Mouse (Mus musculus): ENCODE measurements at regions not wholly inside any gene's neighbourhood (a gene's known extent, or its start where the extent isn't known, plus 50 kb on each side); places are given as distances from the start of the nearest gene placed in this dataset.
"Not testable (repeated sequence)": the region's sequence is repeated elsewhere in the genome, so short reads cannot be mapped to it uniquely, and the experiment has no call there.

GRCm38 (mm10) chr13:85988633-85989032 is 58.1 kb downstream of the Cox7c start:
- no peak for DNase-seq (ENCODE audit: low read depth, low spot score)

DNA sequence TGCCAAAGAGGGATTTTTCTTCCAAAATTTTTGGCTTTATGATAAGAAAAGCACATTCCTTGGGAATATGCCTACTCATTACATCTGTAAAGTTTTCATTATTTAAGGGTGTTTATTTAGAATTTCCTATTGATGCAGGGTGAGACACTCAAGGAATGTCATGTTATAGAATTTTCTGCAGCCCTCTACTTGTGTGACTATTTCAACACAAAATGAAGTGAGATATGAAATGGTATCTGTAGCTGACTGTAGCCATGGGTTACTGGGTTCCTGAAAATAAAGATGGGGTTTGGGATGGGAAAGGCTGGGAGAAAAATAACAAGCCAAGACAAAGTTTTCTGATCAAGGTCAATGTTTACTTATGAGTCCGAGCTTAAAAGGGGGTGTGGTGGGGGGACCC is 64.6 kb downstream of the Cox7c start:
- DNase-seq (ENCODE audit: low read depth, low spot score), result no peak

- DNase-seq (ENCODE audit: low read depth, low spot score), result not testable (repeated sequence)
Observed at GRCm38 (mm10) chr13:85964005-85964404, 82.7 kb downstream of the Cox7c start.

DNA sequence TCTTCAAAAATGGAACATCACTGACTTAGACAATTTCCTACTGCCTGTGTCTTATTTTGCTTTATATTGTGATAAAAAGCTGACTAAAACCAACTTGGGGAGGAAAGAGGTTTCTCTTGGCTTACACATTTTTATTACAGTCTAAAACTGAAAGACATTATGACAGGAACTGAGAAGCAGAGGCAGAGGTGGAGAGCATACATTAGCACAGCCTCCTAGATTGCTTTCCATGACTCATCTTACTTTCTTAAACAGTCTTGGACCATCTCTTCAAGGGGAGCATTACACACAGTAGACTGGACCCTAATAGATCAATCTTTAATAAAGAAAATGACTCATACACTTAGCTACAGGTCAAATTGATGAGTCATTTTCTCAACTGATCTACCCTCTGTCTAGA is 91.4 kb downstream of the Cox7c start:
- no peak for DNase-seq (ENCODE audit: low read depth, low spot score)

- no peak for DNase-seq (ENCODE audit: low read depth, low spot score)
Observed at GRCm38 (mm10) chr13:85952896-85953295, 93.8 kb downstream of the Cox7c start.

GRCm38 (mm10) chr13:85926825-85927737 is 119.6 kb downstream of the Cox7c start:
- peak; percentile 50 for DNase-seq (ENCODE audit: low read depth, low spot score)

DNA sequence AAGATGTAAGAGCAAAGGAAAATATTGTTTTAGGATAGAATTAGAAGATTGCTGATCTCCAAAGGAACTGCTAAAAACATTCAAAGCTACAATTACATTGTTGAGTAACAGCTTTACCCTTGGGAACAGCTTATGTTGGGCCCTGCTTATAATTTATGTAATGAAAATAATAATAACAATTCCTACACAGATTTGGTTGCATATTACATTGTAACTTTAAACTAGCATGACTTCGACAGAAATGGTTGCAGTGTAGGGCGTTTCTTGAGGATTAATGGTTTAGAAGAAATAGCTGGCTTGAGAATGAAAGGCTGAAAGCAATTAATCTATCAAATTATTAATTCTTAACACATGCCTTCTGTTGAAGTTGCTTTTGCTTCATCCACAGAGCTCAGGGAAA is 120.4 kb downstream of the Cox7c start:
- no peak for DNase-seq (ENCODE audit: low read depth, low spot score)

GRCm38 (mm10) chr13:85922696-85923095 is 124.0 kb downstream of the Cox7c start:
- DNase-seq (ENCODE audit: low read depth, low spot score), result no peak

- no peak for DNase-seq (ENCODE audit: low read depth, low spot score)
Observed at GRCm38 (mm10) chr13:85901796-85902195, 144.9 kb downstream of the Cox7c start.

GRCm38 (mm10) chr13:85897656-85898055 is 149.0 kb downstream of the Cox7c start:
- DNase-seq (ENCODE audit: low read depth, low spot score), result no peak

DNA sequence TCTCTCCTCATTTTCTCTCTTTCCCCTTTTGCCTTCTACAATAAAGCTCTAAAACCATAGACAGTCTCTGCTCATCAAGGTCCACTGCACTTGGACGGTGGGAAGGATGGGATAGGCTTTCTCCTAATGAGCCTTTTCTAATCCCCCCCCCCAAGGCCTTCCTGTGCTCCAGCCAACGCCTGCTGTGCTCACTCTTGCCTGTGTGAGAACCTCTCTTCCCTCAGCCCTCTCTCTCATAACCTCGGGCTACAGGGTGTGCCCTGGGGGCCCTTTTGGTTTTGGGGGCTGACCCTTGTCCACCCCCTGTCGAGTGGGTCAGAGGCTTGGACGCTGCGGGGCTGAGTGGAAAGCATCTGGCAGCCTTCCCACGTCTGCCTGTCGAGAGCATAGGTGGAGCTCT is 151.6 kb downstream of the Cox7c start:
- DNase-seq (ENCODE audit: low read depth, low spot score), result no peak

DNA sequence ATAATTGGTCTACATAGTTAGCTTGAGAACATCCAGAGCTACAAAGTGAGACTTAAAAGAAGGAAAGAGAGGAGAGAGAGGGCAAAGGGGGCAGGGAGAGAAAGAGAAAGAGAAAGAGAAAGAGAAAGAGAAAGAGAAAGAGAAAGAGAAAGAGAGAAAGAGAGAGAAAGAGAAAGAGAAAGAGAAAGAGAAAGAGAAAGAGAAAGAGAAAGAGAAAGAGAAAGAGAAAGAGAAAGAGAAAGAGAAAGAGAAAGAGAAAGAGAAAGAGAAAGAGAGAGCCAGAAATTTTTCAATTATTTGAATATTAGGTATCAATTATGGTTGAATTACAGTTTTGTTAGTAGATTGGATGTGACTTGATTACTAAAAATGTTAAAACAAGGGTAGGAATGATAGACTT is 156.9 kb downstream of the Cox7c start:
- not testable (repeated sequence) for DNase-seq (ENCODE audit: low read depth, low spot score)

DNA sequence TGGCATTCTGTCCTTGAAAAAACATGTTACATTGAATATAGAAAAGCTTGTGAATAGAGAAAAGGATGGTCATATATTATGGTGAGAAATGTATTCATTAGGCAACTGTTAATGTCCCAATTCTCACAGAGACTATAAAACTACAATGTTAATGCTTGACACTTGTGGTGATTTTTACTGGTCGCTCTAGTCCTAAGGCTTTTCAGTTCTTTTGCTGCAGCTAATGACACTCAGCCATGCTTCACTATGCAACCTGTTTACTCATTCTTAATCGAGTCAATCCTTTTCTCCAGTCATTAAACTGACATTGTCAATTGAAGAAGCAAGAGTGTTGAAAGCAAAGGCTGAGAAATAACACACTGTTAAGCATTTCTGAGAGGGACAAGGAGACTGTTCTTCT is 163.9 kb downstream of the Cox7c start:
- no peak for DNase-seq (ENCODE audit: low read depth, low spot score)

DNA sequence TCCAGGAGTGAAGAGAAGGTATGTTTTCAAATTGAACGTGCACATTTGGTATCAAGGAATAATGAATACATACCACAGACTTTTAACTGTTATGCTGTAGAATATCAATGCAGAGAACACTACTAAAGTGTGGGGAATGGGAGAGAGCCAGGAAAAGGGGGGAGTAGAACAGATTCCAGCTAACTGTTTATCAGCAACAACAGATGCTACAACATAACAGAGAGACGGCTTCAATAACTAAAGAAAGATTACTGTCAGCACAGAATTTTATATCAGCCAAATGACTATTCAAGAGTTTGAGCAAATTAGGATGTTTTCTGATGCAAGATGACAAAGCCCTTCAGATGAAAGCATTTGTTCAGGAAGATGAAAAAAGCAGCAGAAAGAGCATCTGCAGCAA is 183.0 kb downstream of the Cox7c start:
- peak; percentile 34 for DNase-seq (ENCODE audit: low read depth, low spot score)

DNA sequence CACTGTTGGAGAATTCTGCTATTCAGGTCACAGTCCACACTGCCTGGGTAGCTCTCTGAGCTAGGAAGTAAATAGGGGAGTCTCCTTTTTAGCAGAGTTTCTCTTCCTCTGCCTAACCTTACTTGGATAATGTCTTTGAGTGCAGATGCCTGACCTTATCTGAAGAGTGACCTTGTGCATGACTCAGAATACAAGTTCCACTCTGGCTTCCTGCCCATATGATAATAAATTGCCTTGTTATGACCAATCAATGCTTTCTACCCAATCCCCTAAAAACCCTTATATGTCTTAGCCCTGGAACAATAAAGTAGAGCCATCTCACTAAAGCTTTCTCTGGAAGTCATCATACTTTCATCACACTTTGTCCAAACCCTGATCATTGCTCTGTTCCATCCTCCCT is 198.4 kb downstream of the Cox7c start:
- DNase-seq (ENCODE audit: low read depth, low spot score), result no peak

DNA sequence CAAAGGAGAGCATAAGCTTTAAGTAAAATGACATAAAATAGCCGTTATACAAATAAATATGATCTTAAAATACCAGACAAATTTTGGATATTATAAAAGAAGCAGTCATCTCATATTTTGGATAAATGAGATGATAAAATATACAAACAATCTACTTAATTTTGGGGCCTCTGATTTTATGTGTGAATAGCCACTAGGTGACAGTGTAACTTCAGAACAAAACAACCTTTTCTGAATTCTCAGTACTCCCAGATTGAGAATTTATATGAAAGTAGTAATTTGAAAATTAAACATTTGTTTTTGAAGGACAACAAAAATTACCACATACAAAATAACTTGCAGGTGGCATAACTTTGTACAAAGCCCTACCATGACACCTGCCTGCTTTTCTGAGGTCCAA is 216.8 kb downstream of the Cox7c start:
- peak; percentile 10 for DNase-seq (ENCODE audit: low read depth, low spot score)

Data from brain, embryonic 18.5 days (tissue).